Mouse (Mus musculus) heart, adult 2 months (tissue): ENCODE results near the gene Ptprn.

Source experiments
- CTCF ChIP-seq: fragments of 200-600 bp; IDR thresholded peaks from 2 replicates; pipeline ENCODE4 v1.8.1; 2022; ENCODE audit warnings: antibody characterized with exemption, mild to moderate bottlenecking, moderate library complexity
- EP300 ChIP-seq: fragments of 200-500 bp; IDR thresholded peaks from 2 replicates; pipeline ENCODE4 v1.6.1; 2011; ENCODE audit warnings: low read depth, low read length, control low read depth; ENCODE audit not compliant: insufficient read depth

DNA sequence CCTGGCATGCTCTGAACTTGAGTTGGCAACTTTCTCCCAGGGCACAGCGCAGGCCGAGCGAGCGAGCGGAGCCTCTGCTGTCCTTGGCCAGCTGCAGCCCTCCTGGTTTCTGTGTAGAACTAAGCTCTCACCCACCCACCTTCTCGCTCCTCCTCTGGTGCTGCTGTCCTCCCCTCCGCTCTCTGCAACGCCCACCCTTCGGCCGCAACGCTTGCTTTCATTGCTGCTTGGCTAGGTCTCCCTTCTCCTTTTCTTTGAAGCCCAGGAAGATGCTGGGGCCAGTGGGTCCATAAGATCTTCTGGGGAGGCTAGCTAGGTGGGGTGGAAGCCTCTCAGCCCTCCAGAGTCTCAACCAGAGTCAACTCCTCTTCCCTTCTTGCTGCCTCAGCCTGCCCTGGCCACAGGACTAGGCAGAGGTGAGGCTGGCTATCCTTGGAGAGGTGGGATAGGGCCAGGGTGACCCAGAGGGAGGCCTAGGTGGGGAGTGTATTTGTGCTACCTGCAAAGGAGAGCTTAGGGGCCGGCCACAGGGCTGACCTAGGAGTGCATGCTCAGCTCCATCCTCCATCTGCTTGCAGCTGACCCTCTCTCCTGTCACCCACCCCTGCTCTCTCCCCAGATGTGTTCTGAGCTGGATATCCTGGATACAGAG lies 20.0 kb downstream of the Ptprn start:
- TF ChIP-seq EP300: no peak
- no peak for TF ChIP-seq CTCF
